Mouse (Mus musculus): ENCODE results near the gene Zfr.

- no peak for TF ChIP-seq MAX (IDR thresholded peaks at IDR 0.05; ENCODE audit: low read depth)
- no peak for TF ChIP-seq POLR2A (IDR thresholded peaks at IDR 0.05; ENCODE audit: insufficient read length, low read depth)
- TF ChIP-seq MYOD1 (IDR thresholded peaks at IDR 0.05; ENCODE audit: control insufficient read depth in 1 of 3, insufficient read length in 2 of 3, low read depth in 2 of 3): no peak
- no peak for TF ChIP-seq E2F4 (IDR thresholded peaks at IDR 0.05; ENCODE audit: insufficient read depth)
- no peak for TF ChIP-seq TCF12 (IDR thresholded peaks at IDR 0.05; ENCODE audit: insufficient read depth, poor library complexity, severe bottlenecking)
- no peak for TF ChIP-seq USF1 (IDR thresholded peaks at IDR 0.05; ENCODE audit: low read depth)
- TF ChIP-seq TCF3 (IDR thresholded peaks at IDR 0.05; ENCODE audit: insufficient read length, low read depth): no peak
- no peak for TF ChIP-seq CEBPB (IDR thresholded peaks at IDR 0.05; ENCODE audit: insufficient read depth, poor library complexity, severe bottlenecking)
- no peak for TF ChIP-seq POLR2AphosphoS2 (IDR thresholded peaks at IDR 0.05; ENCODE audit: insufficient read length, low read depth)
These were observed 60.5 kb downstream of the Zfr start for GRCm38 (mm10) chr15:12178126-12178525.
